Mouse (Mus musculus) embryo, embryonic 11 days (tissue): ENCODE data around the gene H2-Q7.
"Not testable (repeated sequence)": the region's sequence is repeated elsewhere in the genome, so short reads cannot be mapped to it uniquely, and the experiment has no call there.

Experiments used
- DNase-seq: peaks from one replicate; pipeline ENCODE4 v3.0.0-alpha.2; 2015

The H2-Q7 gene

DNA sequence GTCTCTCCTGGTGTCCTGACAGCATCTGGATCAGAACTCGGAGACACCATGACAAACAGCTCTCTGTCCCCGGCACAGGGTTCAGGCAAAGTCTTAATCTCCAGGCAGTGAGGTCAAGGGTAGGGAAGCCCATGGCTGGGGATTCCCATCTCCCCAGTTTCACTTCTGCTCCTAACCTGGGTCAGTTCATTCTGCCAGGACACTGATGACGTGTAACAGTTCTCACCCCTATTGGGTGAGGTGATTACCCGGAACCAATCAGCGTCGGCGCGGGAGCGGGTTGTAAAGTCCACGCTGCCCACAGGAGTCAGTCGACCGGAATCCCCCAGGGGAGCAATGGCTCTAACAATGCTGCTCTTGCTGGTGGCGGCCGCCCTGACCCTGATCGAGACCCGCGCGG is at the start of gene H2-Q7:
Gene H2-Q7 (plus strand): TSS at position 271 of the 400 bp plus-strand sequence.
- DNase-seq: peak; percentile 90

DNA sequence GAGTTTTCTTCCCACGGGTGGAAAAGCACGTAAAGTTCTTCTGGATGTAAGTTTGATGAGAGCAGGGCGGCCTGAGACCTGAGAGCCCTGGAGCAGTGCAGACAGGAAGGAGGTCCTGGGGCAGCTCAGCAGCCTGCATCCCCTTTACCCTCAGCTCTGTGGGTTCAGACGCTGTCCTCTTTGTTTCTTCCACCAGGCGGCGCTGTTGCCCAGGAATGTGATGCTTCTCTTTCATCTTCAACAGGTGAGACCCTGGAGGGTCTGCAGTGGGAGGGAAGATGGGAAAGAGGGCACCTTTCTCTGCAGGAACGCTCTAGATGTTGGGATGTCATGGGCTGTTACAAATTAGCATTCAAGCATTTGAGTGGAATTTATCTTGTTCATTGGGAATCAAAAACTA is 49.2 kb upstream of the H2-Q7 start:
- peak; percentile 28 for DNase-seq

DNA sequence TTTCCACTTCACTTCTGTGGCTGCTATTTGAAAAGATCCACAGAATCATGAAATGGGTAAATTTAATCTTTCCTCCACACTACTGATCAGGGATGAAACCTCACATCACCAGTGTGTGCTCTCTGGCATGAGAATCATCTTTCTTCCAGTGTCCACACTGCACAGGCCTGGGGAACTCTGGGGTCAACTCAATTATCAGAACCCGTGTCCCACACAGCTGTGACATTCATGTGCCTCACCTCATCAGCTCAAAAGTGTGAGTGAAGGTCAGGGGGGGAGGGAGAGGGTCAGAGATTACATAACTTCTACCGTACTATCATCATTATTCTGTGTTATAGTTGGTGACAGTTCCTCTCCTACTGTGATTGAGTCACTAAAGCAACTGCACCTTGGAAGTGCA is 46.3 kb upstream of the H2-Q7 start:
- not testable (repeated sequence) for DNase-seq

DNA sequence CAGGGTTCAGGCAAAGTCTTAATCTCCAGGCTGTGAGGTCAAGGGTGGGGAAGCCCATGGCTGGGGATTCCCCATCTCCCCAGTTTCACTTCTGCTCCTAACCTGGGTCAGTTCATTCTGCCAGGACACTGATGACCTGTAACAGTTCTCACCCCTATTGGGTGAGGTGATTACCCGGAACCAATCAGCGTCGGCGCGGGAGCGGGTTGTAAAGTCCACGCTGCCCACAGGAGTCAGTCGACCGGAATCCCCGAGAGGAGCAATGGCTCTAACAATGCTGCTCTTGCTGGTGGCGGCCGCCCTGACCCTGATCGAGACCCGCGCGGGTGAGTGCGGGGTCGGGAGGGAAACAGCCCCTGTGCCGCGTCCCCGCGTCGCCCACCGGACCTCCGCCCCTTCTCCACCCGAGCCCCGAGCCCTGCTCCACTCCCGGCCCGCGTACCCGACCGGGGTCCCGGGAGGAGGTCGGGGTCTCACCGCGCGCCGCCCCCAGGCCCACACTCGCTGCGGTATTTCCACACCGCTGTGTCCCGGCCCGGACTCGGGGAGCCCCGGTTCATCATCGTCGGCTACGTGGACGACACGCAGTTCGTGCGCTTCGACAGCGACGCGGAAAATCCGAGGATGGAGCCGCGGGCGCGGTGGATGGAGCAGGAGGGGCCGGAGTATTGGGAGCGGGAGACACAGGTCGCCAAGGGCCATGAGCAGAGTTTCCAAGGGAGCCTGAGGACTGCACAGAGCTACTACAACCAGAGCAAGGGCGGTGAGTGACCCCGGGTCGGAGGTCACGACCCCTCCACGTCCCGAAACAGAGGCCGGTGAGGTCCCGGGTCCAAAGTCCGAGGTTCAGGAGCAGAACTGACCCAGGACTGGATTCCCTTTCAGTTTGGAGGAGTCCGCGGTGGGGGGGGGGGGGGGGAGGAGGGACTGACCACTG is 44.8 kb upstream of the H2-Q7 start:
- not testable (repeated sequence) for DNase-seq

DNA sequence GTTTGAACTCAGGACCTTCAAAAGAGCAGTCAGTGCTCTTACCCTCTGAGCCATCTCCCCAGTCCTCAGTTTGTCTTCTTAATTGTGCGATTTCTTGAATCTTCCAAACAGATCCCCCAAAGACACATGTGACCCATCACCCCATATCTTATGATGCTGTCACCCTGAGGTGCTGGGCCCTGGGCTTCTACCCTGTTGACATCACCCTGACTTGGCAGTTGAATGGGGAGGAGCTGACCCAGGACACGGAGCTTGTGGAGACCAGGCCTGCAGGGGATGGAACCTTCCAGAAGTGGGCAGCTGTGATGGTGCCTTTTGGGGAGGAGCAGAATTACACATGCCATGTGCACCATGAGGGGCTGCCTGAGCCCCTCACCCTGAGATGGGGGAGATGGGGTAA is 42.0 kb upstream of the H2-Q7 start:
- DNase-seq: not testable (repeated sequence)

DNA sequence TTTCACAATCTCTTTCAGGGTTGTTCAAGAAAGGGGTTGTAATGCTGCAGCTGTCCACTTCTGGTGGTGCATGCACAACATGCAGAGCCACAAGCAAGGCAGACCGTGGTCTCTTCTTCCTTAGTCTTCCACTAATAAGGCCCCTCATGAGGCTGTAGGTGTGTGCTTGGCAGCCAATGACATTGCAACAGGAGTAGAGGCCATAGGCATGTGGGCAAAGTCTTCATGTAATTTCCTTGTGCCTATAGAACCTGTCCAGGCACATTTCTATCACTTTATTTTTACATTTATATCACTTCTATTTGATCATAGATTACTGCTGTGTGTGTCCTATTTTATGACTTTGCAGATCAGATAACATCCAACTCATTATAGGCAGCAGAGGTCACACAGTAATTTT is 25.9 kb upstream of the H2-Q7 start:
- not testable (repeated sequence) for DNase-seq

DNA sequence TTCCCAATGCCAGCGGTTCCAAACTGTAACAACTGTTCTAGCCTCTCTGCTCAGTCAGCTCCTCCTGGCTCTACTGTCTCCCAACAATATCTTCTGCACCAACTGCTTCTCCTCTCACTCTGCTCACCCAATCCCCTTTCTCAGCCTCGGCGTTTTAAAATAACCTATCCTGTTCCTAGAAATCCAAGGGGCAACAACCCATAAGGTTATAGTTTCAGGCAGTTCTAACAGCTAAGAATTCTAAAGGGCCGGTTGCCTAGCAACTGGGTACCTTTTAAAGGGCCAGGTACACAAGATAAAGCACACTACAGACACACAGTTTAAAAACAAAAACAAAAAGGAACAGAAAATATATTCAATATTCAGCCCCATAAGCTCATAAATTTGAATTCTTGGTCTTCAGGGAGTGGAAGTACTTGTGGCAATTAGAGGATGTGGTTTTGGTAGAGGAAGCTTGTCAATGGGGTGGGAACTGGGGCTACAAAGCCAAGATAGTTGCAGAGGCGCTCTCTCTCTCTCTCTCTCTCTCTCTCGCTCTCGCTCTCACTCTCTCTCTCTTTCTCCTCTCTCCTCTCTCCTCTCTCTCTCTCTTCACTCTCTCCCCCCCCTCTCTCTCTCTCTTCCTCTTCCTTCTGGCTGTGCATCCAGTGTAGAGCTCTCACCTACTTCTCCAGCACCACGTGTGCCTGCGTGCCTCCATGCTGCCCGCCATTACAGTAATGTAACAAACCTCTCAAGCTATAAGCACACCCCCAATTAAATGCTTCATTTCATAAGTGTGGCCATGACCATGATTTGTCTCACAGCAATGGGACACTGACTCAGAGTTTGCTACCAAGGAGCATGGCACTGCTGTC is 23.5 kb upstream of the H2-Q7 start:
- not testable (repeated sequence) for DNase-seq

DNA sequence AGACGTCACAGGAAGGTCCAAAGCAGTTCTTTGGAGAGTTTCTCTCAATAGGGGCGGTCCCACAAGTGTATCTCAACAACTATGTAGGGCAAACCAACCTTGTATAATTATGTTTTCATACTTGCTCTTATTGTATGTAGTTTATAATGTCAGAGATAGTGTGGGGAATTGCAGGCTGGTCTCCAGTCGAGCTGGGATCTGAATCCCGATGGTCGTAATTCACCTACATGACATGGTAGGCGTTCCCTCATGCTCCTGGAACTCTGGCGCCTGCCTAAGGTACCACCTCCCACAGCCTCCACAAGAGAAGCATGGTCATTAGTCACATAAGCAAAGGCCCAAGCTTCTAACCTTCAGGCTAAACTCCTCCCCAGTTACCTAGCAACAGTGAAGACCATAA is 20.2 kb upstream of the H2-Q7 start:
- no peak for DNase-seq

DNA sequence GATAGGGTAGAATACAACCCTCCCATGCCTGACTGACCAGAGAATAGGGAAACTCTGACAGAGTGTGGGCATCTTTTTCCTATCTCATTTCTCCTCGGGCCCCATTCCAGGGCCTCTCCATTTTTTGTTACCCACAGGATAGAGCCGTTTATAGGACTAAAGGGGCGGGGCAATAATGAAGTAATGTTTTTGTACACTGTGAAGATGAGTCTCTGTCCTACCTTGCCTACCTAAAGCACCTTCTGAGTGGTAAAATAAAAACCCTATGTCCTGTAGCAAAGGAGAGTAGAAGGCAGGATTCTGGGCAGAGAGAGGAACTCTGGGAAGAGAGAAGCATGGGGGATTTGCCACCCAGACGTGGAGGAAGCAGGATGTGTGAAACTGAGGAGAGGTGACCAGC is 19.4 kb upstream of the H2-Q7 start:
- DNase-seq: not testable (repeated sequence)

DNA sequence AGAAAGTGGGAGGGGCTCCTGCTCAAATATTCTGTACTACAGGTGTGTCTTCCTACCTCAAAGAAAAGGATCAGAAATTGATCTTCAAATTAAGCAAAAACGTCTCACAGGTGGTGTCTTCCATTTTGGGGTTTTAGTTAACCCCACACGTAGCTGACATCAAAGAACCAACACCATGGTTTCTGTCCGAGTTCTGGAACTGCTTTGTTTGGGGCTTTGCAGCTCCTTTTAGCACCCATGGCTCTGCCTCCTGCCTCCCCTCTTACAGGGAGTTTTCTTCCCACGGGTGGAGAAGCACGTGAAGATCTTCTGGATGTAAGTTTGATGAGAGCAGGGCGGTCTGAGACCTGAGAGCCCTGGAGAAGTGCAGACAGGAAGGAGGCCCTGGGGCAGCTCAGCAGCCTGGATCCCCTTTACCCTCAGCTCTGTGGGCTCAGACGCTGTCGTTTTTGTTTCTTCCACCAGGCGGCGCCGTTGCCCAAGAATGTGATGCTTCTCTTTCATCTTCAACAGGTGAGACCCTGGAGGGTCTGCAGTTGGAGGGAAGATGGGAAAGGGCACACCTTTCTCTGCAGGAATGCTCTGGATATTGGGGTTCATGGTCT is 18.6 kb upstream of the H2-Q7 start:
- peak; percentile 50 for DNase-seq

DNA sequence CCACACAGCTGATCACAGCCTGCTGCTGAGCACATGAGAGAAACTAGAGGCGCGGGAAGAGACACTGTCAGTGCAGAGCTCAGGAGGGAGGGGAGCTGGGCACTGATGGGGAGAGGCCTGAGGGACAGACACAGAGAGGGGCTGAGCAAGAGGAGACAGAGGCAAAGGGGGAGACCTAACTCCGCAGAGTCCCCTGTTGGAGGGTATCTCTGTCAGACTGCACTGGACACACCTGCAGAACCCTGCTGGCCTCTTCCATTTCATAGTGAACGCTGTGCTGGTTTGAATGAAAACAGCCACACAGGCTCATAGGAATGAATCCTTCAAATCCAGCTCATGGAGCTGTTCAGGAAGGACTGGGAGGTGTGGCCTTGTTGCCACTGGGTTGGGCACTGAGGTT is 17.6 kb upstream of the H2-Q7 start:
- not testable (repeated sequence) for DNase-seq

DNA sequence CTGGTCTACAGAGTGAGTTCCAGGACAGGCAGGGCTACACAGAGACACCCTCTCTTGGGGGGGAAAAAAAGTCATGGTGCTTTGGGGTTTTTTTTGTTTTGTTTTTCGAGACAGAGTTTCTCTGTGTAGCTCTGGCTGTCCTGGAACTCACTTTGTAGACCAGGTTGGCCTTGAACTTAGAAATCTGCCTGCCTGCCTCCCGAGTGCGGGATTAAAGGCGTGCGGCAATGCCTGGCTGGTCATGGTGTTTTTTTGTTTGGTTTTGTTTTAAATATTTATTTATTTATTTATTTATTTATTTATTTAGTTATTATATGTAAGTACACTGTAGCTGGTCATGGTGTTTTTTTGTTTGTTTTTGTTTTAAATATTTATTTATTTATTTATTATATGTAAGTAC is 16.6 kb upstream of the H2-Q7 start:
- DNase-seq: not testable (repeated sequence)

DNA sequence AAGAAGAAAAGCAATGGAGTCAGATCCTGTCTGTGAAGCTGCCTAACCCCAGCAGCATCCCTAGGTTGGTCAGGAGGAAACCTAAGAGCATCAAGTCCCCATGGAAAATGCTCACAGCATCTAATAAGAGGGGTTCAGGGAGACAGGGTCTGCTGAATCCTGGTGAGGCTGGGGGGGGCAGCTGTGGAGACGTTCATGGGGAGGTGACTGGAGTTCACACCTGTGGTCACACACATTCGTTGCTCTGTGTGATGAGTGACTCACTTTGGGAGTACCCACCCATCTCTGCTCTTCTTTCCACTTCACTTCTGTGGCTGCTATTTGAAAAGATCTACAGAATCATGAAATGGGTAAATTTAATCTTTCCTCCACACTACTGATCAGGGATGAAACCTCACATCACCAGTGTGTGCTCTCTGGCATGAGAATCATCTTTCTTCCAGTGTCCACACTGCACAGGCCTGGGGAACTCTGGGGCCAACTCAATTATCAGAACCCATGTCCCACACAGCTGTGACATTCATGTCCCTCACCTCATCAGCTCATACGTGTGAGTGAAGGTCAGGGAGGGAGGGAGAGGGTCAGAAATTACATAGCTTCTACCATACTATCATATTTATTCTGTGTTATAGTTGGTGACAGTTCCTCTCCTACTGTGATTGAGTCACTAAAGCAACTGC is 15.7 kb upstream of the H2-Q7 start:
- not testable (repeated sequence) for DNase-seq

DNA sequence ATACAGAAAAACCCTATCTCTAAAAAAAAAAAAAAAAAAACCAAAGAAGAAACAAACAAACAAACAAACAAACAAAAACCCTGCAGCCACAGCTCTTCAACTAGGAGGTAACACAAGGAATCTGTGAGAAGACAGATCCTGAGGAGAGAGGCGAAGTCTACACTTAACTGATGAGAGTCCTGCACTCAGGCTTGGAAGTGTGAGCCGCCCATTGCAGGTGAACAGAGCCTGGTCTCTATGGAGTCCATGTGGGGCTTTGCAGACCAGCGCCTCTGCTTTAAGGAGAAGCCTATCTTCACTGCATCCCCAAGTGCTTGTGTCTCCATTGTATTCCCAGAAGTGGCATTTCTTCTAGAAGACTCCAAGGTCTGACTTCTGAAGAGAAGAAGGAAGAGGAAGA is 14.8 kb upstream of the H2-Q7 start:
- not testable (repeated sequence) for DNase-seq

DNA sequence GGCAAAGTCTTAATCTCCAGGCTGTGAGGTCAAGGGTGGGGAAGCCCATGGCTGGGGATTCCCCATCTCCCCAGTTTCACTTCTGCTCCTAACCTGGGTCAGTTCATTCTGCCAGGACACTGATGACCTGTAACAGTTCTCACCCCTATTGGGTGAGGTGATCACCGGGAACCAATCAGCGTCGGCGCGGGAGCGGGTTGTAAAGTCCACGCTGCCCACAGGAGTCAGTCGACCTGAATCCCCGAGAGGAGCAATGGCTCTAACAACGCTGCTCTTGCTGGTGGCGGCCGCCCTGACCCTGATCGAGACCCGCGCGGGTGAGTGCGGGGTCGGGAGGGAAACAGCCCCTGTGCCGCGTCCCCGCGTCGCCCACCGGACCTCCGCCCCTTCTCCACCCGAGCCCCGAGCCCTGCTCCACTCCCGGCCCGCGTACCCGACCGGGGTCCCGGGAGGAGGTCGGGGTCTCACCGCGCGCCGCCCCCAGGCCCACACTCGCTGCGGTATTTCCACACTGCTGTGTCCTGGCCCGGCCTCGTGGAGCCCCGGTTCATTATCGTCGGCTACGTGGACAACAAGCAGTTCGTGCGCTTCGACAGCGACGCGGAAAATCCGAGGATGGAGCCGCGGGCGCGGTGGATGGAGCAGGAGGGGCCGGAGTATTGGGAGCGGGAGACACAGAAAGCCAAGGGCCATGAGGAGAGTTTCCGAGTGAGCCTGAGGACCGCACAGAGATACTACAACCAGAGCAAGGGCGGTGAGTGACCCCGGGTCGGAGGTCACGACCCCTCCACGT is 14.1 kb upstream of the H2-Q7 start, which contains the start of gene H2-Q6:
Gene H2-Q6 (plus strand): TSS at position 227 of the 793 bp plus-strand sequence.
- DNase-seq: peak; percentile 80

DNA sequence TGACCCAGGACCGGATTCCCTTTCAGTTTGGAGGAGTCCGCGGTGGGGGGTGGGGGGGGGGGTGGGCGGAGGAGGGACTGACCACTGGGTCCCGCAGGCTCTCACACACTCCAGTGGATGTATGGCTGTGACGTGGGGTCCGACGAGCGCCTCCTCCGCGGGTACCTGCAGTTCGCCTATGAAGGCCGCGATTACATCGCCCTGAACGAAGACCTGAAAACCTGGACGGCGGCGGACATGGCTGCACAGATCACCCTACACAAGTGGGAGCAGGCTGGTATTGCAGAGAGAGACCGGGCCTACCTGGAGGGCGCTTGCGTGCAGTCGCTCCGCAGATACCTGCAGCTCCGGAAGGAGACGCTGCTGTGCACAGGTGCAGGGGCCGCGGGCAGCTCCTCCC is 13.5 kb upstream of the H2-Q7 start:
- DNase-seq: peak; percentile 28

DNA sequence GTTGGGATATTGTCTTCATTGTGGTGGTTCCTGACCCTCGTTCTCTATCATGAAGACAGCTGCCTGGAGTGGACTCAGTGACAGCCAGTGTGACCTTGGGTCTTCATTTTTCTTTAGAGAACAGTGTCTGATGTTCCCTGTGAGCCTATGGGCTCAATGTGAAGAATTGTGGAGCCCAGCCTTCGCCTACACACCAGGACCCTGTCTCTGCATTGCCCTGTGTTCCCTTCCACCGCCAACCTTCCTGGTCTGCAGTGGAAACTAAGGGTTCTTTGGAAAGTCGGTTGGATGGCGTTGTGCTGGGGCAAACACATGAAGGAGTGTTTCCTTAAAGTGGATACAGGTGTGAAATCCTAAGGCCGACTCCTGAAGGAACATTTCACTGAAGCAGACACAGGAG is 10.1 kb upstream of the H2-Q7 start:
- DNase-seq: not testable (repeated sequence)

DNA sequence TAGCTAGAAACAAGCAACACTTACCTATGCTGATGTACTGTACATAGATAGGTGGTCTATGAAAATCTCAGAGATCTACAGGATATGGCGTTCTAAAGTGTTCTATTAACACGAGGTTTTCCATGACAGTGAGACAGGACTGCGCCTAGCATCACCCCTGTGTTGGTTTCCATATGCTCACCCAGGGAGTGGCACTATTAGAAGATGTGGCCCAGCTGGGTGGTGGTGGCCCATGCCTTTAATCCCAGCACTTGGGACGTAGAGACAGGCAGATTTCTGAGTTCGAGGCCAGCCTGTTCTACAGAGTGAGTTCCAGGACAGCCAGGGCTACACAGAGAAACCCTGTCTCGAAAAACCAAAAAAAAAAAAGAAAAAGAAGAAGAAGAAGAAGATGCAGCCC is 8.3 kb upstream of the H2-Q7 start:
- not testable (repeated sequence) for DNase-seq

DNA sequence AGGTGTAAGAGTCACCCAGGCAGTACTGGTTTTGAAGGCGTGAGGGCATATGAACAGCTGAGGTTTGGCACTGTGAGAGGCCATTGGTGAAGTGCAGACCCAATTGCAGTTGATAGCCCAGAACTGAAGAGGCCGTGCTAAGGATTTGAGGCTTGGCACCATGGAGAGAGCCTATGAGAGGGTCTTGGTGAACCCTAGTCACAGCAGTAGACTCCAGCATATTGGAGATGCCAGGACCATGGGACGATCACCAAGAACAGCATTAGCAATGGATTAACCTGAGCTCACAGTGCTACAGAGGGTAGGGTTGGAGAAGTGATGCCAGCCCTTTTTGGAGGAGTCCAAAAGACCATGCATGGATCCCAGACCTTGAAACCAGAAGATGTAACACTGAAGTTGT is 6.8 kb upstream of the H2-Q7 start:
- DNase-seq: not testable (repeated sequence)

DNA sequence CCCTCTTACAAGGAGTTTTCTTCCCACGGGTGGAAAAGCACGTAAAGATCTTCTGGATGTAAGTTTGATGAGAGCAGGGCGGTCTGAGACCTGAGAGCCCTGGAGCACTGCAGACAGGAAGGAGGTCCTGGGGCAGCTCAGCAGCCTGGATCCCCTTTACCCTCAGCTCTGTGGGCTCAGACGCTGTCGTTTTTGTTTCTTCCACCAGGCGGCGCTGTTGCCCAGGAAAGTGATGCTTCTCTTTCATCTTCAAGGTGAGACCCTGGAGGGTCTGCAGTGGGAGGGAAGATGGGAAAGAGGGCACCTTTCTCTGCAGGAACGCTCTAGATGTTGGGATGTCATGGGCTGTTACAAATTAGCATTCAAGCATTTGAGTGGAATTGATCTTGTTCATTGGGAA is 4.1 kb upstream of the H2-Q7 start:
- peak; percentile 51 for DNase-seq

DNA sequence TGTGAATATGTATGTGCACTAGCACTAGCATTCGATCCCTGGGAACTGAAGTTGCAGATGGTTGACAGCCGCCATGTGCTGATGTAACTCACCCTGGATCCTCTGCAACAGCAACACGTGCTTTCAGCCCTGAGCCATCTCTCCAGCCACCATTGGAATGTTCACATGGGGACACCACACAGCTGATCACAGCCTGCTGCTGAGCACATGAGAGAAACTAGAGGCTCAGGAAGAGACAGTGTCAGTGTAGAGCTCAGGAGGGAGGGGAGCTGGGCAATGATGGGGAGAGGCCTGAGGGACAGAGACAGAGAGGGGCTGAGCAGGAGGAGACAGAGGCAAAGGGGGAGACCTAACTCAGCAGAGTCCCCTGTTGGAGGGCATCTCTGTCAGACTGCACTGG is 3.4 kb upstream of the H2-Q7 start:
- not testable (repeated sequence) for DNase-seq
